ENCODE assay signal across 8 mouse cellular contexts in the genomic region with DNA sequence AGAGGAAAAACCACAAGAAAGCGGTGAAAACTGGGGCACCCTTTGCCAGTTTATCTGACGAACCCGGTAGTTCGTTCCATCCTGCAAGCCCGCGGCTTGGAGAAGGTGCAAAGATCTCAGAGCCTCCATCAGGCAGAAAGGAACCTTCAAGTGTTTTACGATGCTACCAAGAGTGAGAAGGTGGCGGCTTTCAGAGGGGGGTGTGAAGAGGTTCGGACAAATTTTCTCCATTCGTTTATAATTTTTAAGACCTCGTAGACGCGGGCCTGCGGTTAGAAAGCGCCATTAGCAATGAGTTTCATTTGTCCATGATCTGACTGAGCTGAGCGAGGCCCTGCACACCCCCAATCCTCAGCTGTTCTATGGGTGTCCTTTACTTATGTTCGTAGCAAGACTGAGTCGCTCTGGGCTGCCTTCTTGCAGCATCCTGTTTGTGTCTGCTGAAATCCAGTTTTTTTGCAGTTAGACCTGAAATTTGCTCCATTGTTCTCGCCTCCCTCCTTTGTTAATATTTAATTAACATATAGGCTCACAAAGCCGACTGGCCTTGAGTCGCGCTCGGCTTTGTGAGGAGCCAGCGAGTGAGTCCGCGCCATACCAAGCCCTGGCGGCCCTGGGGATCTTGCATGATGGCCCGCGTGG. TPM values are rescaled to one million over a fixed set of nuclear protein-coding genes. Genes with fewer than 3 reads are reported as not detected.
DNase-seq lines count a peak whose midpoint lies in the region; ATAC-seq and TF ChIP-seq lines count a peak whose summit lies in the region.

No protein-coding gene starts in this region.

- no peak for ATAC-seq in cerebellum, adult (ENCODE audit: insufficient number of reproducible peaks, low FRiP score, low TSS enrichment)
- no peak for ATAC-seq in kidney, postnatal 0 days (replicated peaks; ENCODE audit: low FRiP score, low read depth)
- ATAC-seq in stomach, embryonic 15.5 days (ENCODE audit: insufficient read depth, low FRiP score, low read depth) = no peak

- H3K4me1 ChIP-seq in kidney, postnatal 0 days (replicated peaks; ENCODE audit: insufficient read depth, low read length) = peaks cover 18% of the 10 kb centered on the region; the same call in 1 of the 2 replicates
- peaks cover 24% of the 10 kb centered on the region for H3K4me1 ChIP-seq in stomach, embryonic 15.5 days

- H3K4me3 ChIP-seq in kidney, postnatal 0 days (replicated peaks; ENCODE audit: low read depth, low read length) = peak overlapping the region; percentile 23
- H3K4me3 ChIP-seq in stomach, embryonic 15.5 days (replicated peaks) = no peak overlapping the region

- 2% methylated on average over 29 of the region's 29 CpGs for WGBS in kidney, postnatal 0 days
- WGBS in stomach, embryonic 15.5 days = 1% methylated on average over 29 of the region's 29 CpGs

- DNase-seq in cerebellum, adult 18-20 months = peak; percentile 27 to 48
- peak; percentile 14 for DNase-seq in ovary, postnatal 36 days (ENCODE audit: low spot score)
- DNase-seq in ovary, postnatal 14 days (ENCODE audit: low spot score) = no peak
- peak; percentile 45 for DNase-seq in kidney, postnatal 0 days (ENCODE audit: low spot score)
- no peak for DNase-seq in spleen, postnatal 14 days (ENCODE audit: low spot score in 2 of 2)
- no peak for DNase-seq in thymus, adult 18-20 months

- H3K4me2 ChIP-seq in kidney, postnatal 0 days (ENCODE audit: low read length) = peak overlapping the region; percentile 42
- peak overlapping the region; percentile 26; the same call in 1 of the 2 replicates for H3K4me2 ChIP-seq in stomach, embryonic 15.5 days

- no peaks in the 10 kb centered on the region for H3K36me3 ChIP-seq in kidney, postnatal 0 days (ENCODE audit: insufficient read depth, low read length)
- H3K36me3 ChIP-seq in stomach, embryonic 15.5 days = no peaks in the 10 kb centered on the region

- no peak for TF ChIP-seq CTCF in kidney, postnatal 0 days (IDR thresholded peaks at IDR 0.05; ENCODE audit: low read depth)

- no peaks in the 10 kb centered on the region for H3K9me3 ChIP-seq in kidney, postnatal 0 days (replicated peaks; ENCODE audit: low read length)
- H3K9me3 ChIP-seq in stomach, embryonic 15.5 days = no peaks in the 10 kb centered on the region

- no peak overlapping the region for H3K27ac ChIP-seq in kidney, postnatal 0 days
- no peak overlapping the region for H3K27ac ChIP-seq in stomach, embryonic 15.5 days

- H3K9ac ChIP-seq in kidney, postnatal 0 days (ENCODE audit: low read depth, low read length) = no peak overlapping the region
- no peak overlapping the region for H3K9ac ChIP-seq in stomach, embryonic 15.5 days

- peaks cover 87% of the 10 kb centered on the region for H3K27me3 ChIP-seq in kidney, postnatal 0 days (ENCODE audit: insufficient read depth, low read length)
- H3K27me3 ChIP-seq in stomach, embryonic 15.5 days (replicated peaks) = peaks cover 90% of the 10 kb centered on the region

RNA-seq across cellular contexts. Expression of a gene that starts 2.2 kb away (rescaled TPM):
- polyA plus RNA-seq in kidney, postnatal 0 days (2015; fragmentation: Nextera tagmentation; extraction: Ambion mirVana) = 0.08 TPM in 1 of 2 replicates, not detected in the other
- not detected in 2 replicates for polyA plus RNA-seq in stomach, embryonic 15.5 days (2015; fragmentation: Nextera tagmentation; extraction: Ambion mirVana)

Comparison
In these comparisons a context has a peak if more than half of its experiments do, and no peak if none do; other contexts are left out.
1. DNase-seq: peak in cerebellum, adult 18-20 months (2 of 2), ovary, postnatal 36 days (single experiment) and kidney, postnatal 0 days (single experiment); none in ovary, postnatal 14 days (single experiment), spleen, postnatal 14 days (0 of 2) and thymus, adult 18-20 months (0 of 2).